Mouse (Mus musculus) telencephalon, adult 2 months (tissue): ENCODE measurements around the gene Scfd2.

Experiments used
- DNase-seq: peaks from one replicate; pipeline ENCODE4 v3.0.0-alpha.2; 2011; ENCODE audit warnings: low read depth, low spot score

Scfd2 gene

DNA sequence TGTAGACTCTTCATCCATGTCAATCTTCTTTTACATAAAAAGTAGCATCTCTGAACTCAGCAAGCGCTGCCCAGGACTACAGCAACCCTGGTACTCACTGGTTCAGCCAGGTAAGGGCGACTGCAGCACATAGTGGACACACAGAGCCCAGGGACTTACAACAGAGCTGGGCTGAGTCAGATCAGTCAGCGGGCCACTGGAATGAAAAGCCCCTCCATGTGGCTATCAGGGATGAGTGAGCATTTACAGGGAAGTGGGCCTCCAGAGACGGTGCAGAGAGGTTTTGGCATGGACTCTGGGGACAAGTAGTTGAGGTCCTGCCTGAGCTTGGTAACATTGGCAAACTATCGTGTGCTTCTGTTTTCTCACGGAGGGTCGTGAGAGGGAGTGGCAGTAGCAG, 253.1 kb downstream of the Scfd2 start:
- DNase-seq = no peak

DNA sequence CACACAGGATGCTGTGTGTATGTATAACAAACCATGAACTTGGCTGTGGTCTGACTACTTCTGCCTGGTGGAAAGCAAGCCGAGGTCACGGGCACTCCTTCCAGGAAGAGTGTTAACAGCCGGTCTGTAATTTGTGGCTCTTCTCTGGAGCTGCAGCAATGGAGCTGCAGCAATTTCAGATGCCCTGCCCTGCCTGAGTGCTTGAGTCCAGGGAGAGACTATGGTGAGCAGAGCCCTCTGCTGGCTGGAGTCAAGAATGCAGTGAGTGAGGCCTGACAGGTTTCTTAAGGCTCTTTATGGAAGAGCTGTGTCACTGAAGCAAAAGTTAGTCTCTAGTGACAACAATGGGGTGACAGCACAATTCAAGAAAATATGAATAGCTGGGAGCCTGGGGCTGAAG, 253.8 kb downstream of the Scfd2 start:
- DNase-seq = peak; percentile 87

DNA sequence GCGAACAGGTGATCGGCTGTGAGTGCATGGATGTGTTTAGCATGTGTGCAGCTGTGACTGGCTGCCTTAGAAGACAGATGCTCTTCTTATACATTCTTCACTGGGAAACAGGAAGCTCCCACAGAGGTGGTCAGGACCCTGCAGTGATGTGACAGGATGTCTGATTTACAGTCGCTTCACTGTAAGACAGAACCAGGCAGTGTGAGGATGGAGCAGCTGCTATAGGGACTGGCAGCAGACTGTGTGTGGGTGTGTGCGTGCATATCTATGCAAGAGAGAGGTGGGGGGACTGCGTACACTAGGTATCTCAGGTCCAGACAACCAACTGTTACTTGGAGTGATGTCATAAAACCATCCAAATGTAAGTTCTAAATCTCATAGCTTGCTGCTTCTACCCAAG, 254.3 kb downstream of the Scfd2 start:
- peak; percentile 84 for DNase-seq

DNA sequence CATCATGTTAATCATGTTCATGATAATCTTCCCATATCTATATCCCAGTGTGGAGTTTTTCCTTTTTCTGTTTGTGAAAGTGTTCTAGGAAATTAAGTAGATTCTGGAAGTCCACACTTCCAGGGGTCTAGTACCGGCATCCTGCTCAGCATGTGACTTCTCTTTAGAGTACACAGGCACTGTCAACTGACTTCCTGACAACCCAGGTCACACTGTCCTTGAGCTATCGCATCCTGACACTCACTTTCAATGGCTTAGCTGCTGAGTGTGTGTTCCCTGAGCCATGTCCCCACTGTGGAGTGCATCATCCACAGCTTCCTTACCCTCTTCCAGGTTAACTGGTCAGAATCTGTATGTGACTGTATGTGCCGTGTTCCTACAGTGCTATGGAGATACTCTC, 258.2 kb downstream of the Scfd2 start:
- no peak for DNase-seq

DNA sequence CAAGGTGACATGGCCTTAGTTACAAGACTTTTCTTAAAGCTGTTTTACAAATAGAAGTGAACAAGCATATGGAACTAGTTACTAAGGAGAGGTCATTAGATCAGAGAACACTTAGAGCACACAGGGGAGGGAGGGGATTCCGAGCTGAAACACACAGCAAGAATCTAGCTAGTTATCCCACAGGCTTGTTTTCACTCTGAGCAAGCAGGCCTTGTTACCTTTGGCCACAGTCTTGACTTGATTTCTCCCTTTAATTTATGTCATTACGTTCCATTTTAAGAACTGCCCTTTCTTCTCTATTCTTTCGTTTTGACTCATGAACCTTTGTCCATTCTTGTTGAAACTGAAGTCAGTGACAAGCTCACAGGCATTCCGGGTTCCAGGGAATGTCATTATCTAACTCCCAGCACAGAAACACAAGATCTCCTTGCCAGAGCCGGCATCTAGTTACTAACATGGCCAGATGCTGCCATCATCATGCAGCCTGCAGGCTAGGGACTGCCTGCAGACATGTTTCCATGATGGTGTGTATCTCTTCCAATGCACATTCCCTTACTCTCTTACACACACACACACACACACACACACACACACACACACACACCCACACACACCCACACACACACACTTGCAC, 263.7 kb downstream of the Scfd2 start:
- DNase-seq = no peak

DNA sequence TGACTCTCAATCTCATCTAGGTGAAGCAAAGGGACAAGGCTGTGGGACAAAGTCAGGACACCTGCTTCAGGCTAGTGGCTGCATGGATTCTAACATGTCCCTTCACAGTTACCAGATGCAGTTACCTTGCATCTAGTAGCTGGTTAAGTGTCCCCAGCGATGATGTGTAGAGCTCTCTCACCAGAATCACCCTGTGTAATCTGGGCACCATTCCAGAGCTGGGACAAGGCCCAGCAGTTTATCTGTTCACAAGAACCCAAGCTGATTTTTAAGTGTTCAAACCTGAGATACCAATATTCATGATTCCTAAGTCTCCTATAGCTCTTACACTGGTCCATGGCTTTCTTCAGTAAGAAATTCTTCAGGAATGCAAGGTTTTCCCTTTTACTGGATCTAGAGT, 264.4 kb downstream of the Scfd2 start:
- DNase-seq = no peak

DNA sequence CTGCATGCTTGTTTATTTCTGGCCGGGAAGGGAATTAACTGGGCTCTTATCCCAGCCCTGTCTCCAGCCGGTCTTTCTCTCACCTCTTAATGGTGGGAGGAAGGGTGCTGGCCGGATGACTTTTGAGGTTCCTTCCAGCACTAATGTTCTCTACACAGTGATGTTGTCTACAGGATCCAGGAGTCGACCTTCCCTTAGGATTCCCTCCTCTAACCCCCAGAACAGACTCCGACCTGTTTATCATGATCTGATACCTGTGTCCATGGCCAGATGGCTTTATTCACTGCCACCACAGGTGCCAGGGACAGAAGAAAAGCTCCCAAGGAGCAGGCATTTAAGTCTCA, 265.1 kb downstream of the Scfd2 start:
- DNase-seq = no peak

DNA sequence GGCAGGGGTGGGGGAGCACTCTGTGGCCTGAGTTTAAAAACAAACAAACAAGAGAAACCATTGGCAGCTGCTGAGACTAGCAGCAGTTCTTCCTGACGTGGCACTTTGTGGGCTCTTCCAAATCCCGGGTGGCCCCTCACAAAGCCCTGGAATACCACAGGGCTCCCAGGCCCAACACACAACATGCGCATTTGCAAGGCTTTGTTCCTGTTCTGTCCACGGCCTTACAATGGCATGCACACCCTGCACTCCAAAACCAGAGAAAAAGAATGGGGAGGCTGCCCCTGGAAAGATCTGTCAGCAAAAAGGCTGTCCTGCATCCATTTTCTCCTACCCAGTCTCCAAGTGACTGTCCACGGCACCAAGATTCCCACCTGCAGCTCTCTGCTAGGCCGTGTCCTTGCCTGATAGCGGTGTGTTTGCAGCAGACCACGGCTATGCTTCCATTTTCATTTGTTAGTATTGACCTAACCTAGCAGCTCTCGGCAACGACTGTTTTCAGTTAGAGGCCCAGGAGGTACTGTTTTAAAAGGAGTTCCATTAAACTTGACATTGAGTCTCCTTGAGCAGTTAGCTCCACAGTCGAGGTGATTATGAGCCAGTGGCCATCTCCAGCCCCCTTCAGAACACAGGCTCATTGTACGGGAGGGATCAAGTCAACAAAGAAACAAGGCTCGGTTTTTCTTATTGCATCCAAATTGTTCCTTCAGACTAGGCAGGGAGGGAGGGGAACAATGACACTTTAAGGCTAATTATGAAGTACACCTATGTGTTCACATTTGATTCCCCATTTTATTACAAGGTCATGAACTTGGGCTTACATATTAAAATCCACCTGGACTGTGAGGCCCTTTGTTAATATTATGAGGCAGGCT, 265.7 kb downstream of the Scfd2 start:
- no peak for DNase-seq

DNA sequence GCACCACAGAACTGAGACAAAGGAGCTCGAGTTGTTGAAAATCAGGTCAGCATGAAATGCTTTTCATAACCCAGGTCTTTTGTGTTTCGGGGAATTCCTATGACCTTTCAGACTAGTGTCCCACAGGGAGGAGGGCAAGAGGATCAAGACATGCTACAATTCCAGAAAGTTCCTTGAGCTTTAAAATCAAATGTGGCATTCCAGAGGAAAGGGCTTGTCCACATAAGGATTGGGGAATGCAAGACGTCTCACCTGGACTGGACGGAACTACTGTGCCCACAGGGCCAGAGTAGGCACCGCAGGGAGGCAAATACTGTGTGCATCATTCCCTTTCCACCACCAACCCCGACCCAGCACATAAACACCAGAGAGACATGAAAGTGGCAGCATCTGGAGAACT, 266.4 kb downstream of the Scfd2 start:
- no peak for DNase-seq

DNA sequence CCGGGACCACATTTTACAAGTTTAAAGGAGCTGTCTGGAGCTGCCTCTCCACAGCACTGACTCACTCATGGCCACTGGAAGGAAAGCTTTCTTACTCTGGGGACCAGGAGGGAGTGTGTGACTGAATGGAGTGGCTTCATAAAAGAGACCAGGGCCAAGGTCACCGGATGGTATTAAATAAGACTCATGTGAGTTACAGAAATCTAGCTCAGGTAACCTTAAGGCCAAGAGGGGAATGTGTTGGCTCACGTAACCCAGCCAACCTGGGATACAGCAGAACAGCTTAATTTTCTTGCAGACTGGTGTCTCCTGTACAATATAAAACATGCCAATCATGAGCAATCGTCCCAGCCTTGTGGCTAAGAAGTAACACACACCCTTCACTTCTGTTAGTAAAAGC, 267.0 kb downstream of the Scfd2 start:
- no peak for DNase-seq

DNA sequence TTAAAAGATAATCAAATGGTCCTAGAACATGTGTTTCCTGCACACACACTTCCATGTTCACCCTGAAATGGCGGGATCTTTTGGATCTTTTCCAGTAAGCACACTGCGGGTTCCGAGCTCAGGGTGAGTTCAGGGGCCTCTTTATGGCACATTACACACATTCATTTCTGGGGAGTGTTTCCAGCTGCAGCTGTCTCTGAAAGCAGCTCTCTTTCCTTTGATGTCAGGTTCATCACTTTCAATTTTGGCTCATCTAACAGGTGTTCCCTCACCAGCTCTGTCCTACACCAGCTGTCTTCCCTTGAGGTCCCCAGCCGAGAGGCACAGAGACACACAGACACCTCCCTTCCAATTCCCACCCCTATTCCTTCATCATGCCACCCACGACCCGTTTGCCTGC, 270.5 kb downstream of the Scfd2 start:
- no peak for DNase-seq

DNA sequence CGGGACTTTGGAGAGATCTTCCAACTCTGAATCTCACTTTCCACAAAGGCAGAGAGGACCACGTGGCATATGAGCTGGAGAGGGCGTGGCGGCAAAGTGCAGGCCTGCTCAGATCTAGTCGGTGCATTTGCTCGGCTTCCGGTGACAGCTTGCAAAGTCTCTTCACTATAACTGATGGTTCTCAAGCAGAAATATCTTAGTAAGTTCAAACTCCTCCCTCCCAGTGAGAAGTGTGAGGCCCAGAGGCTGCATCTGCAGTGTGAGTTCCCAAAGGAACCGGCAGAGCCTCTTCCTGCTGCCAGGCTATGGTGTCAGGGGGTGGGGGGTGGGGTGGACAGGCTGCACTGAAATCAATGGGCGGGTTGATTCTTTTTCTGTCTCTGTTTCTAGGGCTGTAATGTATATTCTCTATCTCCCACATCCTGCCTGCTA, 271.2 kb downstream of the Scfd2 start:
- DNase-seq = peak; percentile 85

DNA sequence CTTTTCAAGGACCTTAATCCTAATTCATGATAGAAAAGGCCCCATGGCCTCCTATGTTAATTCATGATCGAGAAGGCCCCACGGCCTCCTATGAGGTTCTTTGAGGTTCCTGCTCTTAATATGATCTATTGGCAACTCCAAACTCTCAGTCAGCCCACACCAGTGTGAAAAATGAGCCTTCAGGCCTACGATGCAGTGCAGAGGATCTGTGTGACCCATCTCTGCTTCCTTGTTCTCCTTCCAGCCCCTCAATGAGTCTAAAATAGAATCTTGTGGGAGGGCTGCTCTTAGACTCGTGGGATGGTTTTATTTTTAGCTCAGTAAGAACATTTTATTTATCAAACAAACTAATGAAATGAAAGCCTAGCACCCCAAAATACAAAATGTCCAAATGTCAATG, 274.9 kb downstream of the Scfd2 start:
- DNase-seq = no peak

DNA sequence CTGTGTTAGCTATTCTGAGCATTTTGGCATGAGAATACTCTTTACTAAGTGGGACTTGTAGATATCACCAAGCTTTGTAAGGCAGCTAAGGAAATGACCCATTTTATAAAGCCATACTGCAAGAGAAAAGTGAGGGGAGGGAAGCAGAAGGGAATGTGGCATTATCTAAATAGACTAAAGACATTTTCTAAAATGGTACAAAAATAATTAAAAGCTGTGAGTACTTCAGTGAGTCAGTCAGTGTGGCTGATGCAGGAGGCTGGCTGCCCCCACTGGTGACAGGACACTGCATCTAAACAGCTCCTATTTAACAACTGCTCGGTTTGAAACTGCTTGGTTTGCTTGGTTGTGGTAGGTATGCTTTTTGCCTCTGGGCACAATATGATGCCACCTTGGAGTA, 276.6 kb downstream of the Scfd2 start:
- DNase-seq = peak; percentile 74

DNA sequence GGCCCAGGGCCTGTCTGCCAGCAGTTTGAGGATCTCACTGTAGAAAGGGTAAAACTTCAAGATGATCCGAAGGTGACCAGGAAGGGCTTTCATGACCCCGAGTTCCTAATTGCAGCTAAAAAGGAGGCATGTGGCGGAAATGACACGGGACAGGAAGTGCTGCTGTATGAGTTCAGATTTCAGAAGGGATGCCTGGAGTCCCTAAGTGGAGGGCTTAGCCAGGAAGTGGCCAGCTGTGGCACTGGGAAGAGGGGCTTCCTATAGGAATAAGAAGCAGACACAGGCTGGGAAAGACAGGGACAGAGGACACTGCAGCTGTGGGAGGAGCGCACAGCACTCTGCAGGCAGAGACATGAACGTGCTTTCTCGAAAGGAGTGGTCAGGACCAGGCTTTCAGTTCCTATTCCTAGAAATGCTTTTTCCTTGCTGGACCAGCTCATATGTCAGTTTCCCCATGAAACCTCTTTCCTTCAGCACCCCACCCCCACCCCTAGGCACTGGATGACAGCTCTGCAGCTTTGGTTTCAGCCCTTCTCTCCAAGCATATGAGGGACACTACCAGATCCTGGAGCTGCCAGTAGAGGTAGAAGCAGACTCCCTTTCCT, 277.7 kb downstream of the Scfd2 start:
- DNase-seq = no peak

DNA sequence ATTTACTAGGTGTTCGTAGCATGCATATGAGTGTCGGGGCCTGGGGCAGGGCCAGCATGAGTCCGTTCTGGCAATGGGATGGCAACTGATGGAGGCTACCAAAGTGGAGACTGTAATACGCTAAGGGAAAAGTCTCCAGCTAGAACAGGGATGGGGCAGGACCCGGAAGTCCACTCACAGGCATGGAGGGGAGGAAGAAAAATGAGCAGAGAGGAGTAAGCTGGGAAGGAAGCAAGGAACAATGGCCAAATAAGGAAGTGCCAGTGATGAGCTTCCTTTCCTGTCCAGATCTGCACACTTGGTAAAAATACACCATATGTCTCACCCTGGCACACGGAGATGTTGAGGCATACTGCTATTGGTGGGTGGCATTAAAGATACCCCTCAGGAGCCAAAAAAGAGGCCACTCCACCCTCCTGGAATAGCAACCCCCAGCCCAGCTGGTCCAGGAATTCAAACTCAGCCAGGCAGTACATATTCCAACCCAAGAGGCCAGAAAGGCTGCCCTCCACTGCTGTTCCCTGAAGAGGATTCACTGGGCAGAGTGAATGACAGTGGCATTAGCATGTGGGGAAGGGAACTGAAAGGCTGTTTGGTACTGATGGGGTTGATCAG, 278.8 kb downstream of the Scfd2 start:
- DNase-seq = peak; percentile 93

DNA sequence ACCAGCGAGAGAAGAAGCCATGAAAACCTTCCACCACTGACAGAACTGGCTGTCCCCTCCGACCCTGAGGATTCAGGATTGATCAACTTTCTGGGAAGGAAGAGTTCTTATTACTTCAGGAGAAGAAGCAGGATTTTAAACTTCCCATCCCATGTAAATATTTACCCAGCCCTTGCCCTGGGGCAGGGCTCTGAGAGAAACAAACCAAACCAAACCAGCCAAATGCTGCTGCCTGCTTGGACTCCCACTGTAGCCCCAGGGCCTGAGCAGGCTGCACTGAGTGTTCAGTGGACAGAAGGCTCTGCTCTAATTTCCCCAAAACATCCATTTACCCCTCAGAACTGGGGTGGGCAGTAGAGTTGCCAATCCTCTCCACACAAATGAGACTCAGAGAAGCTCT, 280.6 kb downstream of the Scfd2 start:
- no peak for DNase-seq

DNA sequence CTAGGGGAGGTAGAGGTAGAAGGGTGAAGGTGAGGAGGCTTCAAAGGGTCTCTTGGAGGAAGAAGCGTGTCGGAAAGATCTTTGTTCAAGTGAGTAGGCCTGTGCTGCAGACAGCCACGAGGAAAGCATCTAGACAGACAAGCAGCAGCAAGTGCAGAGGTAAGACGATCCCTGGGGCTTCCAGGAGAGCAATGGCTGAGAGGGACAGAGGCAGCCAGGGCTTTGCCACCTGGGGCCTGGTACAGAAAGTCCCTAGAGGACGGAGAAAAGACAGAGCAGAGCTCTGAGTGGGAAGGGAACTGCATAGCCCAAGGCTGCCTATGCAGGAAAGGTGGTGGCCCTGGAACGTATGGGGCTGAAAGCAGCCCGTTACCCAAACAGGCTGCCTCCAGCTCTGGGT, 281.3 kb downstream of the Scfd2 start:
- DNase-seq = no peak

DNA sequence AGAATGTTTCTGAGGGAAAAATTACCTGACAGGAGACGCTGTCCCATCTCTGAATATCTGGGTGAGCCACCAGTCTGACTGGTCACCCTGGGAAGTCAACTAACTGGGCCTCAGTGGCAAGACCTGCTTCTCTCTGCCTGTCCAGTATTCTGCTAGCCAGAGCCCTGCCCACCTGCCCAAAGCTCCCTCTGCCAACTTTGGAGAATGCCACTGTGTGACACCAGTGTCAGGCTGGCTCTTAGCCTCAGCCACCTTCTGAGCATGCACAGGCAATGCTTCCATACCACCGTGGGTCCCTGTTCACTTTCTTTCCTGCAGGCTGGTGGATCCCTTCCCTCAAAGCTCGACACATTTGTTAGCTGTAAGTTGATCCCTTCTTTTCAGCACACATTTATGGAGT, 281.8 kb downstream of the Scfd2 start:
- DNase-seq = no peak

DNA sequence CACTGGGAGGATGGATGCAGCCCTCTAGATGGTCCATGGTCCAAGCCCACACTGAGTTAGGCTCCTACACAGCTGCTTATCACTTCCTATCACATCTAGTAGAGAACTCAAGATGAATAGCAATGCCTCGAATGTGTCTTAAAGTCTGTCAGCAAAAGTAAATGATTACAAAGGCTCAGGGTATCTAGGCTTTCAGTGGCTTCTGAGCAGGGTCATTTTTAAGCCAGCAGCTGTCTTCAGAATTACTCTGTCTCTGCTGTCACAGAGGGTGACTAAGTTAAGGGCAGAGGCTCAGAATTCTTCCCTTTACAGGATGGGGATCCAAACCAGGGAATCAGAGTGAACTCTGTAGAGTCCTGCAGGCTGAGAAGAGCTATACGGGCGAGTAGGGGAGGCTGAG, 284.6 kb downstream of the Scfd2 start:
- no peak for DNase-seq

DNA sequence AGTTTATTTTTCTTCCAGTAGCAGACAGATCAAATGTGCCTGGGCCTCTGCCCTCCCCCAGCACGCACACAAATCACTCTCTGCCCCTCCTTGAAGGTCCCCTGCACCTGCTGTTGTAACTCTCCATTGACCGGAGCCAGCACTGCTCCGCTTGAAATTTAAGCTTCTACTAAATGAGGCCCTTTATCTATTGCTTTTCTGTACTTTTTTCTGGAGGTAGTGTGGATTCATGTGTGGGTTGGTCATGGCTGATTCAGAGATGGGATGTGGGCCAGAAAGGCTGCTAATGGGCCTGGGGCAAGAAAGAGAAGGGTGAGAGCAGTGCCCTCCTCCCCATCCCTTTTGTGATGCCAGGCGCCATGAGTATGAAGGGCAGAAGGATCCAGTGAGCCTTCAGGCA, 285.1 kb downstream of the Scfd2 start:
- no peak for DNase-seq

DNA sequence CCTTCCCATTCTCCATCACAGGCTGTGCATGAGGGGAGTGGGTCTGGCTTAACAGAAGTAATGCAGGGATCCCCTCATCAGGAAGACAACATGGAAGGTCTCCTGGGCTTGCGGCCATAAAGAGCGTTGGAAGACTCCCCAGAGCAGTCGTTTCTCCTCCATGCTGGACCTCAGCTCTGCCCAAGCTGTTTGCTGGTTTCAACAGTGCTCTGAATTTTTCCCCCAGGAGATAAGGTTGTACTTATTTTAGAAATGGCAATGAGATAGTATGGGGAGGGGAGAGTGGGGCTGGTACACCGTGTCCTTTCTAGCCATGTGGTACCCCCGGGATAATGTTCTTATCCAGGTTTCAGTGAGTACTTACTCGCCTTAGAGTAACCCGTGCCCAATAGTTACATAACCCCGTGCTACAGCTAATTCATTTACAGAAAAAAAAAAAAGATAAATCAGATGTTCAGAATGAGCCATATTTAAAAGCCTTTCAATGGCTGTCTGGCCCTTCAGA, 285.9 kb downstream of the Scfd2 start:
- no peak for DNase-seq
